Mouse (Mus musculus) frontal cortex, adult 2 months (tissue): ENCODE measurements around the gene Actl10. TPM values are rescaled to one million over a fixed set of nuclear protein-coding genes. Genes with fewer than 3 reads are reported as not detected.

Experiments
- DNase-seq, 2 experiments: peaks; one replicate each; pipeline ENCODE4 v3.0.0; 2022; ENCODE audit warnings: low spot score in 1 of 2; ENCODE audit errors: extremely low spot score in 1 of 2
- polyA plus RNA-seq: library from polyadenylated mRNA; depleted of rRNA; stranded (reverse); fragments of >200 nt; gene quantifications from 2 replicates; pipeline ENCODE4 v1.2.3, GENCODE M21; 2012

The Actl10 gene
- polyA plus RNA-seq, 1 experiment = not detected

DNA sequence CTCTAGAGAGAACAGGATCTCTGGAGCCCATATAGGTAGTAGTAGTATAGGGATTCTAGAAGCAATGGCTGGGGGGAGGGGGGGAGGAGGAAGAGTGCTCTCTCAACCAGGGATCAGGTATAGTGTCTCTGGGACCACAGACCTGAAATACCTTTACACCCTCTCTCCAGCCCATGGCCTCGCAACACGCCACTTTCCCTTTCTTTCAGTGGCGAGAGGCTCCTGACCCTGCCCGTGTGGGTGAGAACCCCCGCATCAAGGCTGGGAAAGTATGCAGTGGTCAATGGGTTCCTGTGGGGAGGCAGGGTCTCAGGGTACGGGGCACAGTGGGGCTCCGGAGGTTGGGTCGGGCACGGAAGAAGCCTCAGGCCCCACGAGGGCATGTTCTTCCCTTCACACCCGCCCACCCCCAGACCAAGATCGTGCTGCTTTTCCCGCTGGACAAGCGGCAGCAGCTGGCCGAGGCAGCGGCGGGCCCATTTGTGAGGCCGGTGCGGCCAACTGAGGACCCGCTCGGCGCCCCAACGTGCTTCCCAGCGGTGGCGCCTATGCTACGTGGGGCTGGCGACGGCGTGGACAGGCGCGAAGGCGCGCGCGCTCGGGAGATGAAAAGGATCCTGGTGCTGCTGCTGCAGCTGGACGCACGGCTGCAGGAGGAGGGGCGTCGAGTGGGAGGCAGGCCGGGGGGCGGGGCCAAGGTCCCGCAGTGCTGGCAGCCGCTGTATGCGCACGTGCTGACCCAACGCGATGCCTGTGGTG, 2.3 kb upstream of the Actl10 start:
- peak in 1 of 2 experiments; percentile 60 for DNase-seq

- no peak for DNase-seq
These were observed 1.7 kb upstream of the Actl10 start for GRCm38 (mm10) chr2:154549886-154550189.

DNA sequence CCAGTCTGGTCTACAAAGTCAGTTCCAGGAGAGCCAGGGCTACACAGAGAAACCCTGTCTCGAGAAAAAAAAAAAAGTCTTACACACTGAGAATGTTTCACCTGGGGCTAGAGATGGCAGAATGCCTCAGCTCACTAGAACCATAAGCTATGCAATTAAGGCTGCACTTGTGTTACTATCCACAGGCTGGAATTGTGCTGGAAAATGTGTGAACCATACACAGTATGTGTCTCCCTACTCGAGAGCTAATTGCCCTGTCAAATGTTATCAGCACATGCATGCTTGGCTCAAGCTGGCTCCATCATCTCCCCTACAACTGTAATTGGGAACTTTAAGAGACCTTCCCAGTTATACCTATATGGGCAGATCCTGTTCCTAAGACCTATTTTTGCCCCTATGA, 639 bp upstream of the Actl10 start:
- no peak for DNase-seq

GRCm38 (mm10) chr2:154551927-154552326, 351 bp downstream of the Actl10 start:
- no peak for DNase-seq

DNA sequence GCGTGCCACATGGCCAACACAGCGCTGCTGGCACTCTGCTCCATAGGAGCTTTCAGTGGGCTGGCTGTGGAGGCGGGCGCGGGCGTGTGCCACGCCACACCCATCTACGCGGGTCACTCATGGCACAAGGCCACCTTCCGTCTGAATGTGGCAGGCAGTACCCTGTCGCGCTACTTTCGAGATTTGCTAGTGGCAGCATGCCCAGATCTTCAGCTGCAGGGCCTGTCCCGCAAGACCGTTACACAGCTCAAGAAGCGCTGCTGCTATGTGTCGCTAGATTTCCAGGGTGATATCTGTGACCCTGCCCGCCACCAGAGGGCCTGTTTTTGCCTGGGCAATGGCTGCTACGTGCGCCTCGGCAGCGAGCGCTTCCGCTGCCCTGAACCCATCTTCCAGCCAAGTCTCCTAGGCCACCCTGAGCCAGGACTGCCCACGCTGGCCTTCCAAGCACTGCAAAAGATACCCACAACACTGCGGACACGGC, 890 bp downstream of the Actl10 start:
- peak; percentile 61 to 75 for DNase-seq

DNA sequence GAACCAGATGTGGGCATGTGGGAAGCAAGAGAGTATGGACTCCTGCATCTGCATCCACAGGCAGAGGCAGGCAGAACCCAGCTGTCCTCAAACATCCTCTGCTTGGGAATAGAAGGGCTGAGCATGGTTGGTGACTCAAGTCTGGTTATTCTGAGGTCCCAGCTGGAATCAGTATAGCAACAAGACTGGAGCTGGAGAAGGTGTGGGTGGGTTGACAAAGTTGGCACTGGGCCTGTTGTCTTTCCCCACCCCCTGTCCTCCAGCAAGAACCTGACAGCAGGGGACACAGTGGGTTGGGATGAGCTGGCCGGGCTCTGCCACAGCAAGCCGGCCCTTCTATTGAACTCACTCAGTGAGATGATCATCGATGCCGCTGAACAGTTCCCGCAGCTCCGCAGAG, 3.7 kb downstream of the Actl10 start:
- DNase-seq = peak; percentile 80 to 81

GRCm38 (mm10) chr2:154557184-154557832, 5.7 kb downstream of the Actl10 start:
- DNase-seq = peak in 1 of 2 experiments; percentile 67

- DNase-seq = peak in 1 of 2 experiments; percentile 70
These were observed 6.9 kb downstream of the Actl10 start, which contains the start of gene Necab3 for GRCm38 (mm10) chr2:154558264-154559039. Gene Necab3 (minus strand): TSS chr2:154558890.

- no peak for DNase-seq
These were observed 12.1 kb downstream of the Actl10 start for GRCm38 (mm10) chr2:154563612-154564170.

DNA sequence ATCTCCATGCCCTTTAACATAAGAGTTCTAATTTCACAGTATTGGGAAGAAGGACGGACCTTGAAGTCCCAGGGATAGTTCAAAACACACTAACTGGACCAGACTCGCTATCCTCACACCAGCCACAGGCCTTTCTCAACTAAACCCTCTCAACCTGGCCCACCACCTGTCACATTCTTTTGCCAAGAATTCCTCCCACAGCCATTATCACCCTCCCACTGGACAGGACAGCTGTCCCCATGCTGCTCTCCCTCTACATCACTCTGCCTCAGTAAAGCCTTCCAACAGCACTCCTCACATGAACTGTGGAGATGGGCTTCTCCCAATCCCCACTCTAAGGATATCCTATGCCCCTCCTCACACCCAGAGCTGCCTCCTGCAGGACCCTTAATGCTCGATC, 14.0 kb downstream of the Actl10 start:
- DNase-seq = peak in 1 of 2 experiments; percentile 59

DNA sequence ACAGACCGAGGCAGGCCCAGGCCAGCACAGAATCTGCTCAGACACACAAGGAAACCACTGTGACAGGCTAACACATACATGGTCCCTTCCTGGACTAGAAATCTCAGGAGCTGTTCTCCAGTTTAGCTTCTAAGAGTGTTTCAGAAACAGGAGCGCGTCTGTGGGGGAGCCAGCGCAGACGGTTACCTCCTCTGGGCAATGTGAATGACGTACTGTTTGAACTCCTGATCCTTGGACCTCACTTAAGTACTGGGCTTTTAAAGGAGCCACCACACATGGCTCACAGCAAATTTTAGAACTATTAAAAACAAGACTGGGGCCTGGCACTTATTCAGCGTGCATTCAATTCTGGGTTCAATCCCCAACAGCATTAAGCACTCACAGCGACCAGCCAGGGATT, 15.1 kb downstream of the Actl10 start:
- no peak for DNase-seq

DNA sequence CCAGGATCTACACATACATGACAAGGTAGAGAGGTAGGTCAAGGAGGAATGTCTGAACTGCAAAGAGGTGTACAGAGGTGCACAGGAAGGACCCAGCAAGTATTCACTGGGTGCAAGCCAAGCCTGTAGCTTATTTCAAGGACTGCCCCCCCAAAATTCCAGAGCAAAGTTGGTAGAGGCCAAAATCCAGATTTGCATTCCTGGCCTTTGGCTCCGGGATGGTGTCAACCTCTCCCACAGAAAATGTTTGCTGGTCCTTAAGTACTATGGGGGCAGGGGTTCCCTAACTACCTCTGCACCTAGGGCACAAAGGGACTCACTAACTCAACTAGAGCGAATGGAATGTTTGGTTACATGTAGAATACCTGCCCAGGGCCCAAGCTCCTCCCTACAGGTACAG, 16.2 kb downstream of the Actl10 start:
- no peak for DNase-seq

DNA sequence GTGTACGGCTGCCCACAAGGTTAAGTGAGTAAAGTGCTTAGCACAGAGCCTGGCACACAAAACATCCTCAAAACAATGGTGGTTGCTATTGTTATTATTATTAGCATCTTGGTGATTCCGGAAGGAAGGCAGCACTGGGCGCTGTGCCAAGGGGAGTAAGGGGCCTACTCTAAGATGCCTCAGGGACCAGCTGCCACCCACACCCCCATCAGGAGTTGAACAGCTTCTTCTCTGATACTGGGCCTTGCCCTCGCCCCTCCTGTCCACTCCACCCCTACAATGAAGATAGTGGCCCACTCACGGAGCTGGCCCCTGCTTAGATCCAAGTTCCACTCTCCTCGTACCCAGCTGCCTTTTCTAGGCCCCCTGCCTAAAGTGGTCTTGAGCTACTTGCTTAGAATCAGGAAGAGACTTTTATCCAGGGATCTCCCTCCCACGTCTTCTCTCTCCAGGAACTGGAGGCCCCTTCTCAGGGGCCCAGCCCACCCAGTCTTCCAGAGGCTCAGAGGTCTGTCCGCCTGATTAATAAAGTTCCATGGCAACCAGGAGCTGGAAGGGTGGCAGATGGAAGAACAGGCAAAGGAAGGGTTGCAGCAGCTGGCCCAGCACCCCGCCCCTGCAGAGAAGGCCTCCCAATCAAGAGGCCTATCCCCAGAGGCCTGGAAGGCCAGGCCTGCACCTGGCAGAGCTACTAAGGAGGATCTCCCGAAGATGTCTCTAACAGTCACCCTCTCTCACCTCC, 16.9 kb downstream of the Actl10 start:
- DNase-seq = no peak

- no peak for DNase-seq
These were observed 17.6 kb downstream of the Actl10 start for GRCm38 (mm10) chr2:154569071-154569748.

GRCm38 (mm10) chr2:154569836-154570286, 18.3 kb downstream of the Actl10 start, which contains the start of gene E2f1:
Gene E2f1 (minus strand): TSS chr2:154569892.
- peak; percentile 87 to 92 for DNase-seq

GRCm38 (mm10) chr2:154570666-154571065, 19.1 kb downstream of the Actl10 start:
- no peak for DNase-seq

DNA sequence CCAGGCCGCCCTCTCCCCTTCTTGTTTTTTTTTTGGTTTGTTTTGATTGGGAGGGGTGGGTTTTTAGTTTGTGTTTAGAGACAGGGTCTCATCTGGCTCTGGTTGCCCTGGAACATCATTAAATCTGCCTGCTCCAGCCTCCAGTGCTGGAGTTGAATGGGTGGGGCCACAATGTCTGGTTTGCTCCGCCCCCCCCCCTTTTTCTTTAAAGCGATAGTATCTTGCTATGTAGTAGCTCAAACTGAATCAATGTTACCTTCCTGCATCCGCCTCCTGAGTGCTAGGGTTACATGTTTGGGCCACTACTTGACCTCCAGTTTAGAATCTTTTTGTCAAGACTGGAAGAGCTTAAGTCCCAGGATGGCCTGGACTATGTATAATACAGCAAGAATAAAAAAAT, 19.7 kb downstream of the Actl10 start:
- no peak for DNase-seq

GRCm38 (mm10) chr2:154571976-154572375, 20.4 kb downstream of the Actl10 start:
- DNase-seq = no peak

DNA sequence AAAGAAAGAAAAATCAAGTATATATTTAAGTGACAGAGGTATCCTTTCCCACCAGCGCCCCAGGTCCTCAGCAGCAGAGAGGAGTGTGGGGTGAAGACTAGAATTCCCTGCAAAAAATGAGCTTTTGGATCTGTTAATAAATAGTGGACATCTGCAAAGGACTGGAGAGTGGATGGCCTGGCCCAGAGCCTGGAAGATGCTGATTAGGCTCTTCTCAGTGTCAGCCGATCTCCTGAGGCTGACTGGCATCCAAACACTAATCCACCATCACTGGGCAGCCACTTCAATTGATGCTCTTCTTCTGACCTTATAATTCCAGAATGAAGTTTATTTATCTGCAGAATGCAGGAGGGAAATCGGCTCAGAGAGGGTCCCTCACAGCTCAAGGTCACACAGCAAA, 21.4 kb downstream of the Actl10 start:
- no peak for DNase-seq

DNA sequence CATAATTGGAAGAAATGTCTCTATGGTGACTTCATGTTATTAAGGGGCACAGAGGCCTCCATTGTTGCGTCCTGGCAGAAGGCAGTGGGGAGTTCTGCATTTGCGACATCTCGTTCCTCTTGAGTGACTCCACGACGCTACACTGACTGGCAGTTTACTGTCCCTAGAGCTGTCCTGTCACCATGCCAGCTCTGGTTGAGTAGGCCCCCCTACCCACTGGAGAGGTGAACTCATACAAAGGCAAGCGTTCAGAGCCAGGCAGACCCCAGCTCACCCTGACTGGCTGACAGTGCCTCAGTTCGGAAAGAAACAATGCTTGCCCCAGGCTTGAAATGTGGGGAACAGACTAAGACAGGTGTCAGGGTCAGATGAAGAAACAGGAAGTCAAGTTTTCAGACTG, 22.7 kb downstream of the Actl10 start:
- no peak for DNase-seq
